Mouse (Mus musculus) megakaryocyte, embryonic 14.5 days (primary cell): ENCODE measurements around the gene Gm38431.

ENCODE experiments used
- FLI1 ChIP-seq: IDR thresholded peaks from 2 replicates; pipeline ENCODE4 v1.6.1; 2012; ENCODE audit warnings: low read length, inconsistent platforms, mixed read lengths
- GATA1 ChIP-seq: IDR thresholded peaks from 3 replicates; pipeline ENCODE4 v1.6.1; 2012; ENCODE audit warnings: mixed read lengths, low read length, inconsistent platforms, borderline replicate concordance

DNA sequence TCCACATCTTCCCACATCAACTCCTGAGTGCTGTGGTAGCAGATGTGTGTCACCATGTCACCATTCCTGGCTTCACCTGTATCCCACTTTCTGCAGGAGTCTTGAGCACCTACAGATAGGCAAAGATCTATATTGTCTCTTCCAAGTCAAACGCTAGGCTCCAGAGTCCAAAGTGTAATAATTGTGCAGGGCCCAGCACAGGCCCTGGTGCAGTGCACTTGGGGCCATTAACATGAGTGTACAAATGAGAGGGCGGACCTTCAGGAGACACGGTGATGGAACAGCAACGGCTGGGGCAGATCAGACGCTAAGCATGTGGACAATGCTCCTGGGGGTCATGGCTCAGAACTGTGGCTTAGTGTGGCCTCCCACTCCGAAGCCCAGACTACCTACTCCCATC is 22.0 kb upstream of the Gm38431 start:
- TF ChIP-seq GATA1 (no peak), FLI1 (no peak)
